Mouse (Mus musculus): ENCODE results near the gene Lrrc2.

The Lrrc2 gene

GRCm38 (mm10) chr9:110951397-110951796 lies at the start of gene Lrrc2:
TSS of gene Lrrc2 (plus strand) at chr9:110951545.
- WGBS = 93% methylated on average over 11 of the region's 11 CpGs

DNA sequence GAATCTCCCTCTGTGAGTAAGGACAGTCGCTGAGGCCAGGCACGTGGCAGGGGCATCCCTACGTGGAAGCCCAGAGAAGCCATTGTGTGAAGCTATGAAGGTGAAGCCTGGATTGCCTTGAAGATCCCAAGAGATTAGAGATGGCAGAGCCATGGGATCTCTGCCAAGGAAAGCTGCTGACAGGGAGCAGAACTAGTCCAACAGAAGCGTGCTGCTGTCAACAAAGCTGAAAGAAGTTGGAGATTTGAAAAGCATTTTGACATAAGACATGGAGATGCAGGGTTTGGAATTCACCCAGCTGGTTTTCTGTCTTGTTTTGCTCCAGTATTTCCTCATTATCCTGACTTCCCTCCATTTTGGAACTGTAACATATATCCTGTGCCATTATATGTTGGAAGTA lies 49.1 kb upstream of the Lrrc2 start:
- WGBS = 76% methylated on average over 4 of the region's 4 CpGs

DNA sequence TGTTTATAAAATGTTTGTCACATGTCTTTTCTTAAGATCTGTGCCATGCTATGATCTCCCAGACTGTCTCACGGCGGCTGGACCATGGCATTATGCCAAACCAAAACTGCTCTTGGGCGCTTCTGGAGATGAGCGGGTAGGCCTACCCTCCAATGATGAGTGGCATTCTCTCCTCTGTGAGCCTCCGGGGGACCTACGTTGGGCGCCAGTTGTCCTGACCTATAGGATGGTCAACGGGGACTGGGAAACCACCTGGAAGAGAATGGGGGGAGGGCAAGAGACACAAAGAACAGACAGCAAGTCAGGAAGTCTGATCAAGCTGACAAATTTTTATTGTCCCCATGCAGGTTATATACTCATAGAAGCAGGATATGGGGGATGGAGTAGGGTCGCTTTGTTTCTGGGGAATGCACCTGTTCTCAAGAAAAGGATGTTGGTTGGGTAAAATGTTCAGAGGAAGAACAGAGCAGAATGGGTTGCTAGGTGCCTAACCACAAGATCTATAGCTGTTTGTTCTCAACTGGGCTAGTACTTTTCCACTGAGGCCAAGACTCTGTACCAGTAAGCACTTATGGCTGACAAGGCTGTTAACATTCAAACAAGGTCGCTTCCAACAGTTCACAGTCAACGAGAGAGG lies 44.0 kb upstream of the Lrrc2 start:
- WGBS = 96% methylated on average over 11 of the region's 11 CpGs

GRCm38 (mm10) chr9:110907838-110908630 lies 43.3 kb upstream of the Lrrc2 start:
- WGBS = 90% methylated on average over 4 of the region's 4 CpGs

DNA sequence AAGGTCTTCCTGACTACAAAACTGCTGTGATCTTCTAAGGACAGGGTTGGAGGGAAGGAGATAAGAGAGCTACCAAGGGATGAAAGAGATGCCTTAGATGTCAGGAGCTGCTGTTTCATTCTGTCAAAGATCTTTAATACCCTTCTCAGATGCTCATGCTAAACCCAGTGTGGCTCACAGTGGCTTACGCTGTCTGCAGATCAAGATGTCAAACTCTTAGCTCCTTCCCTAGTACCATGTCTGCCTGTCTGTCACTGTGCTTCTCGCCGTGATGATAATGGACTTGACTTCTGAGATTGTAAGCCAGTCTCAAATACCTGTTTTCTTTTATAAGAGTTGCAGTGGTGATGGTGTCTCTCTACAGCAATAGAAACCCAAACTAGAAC lies 42.7 kb upstream of the Lrrc2 start:
- WGBS = 98% methylated on average over 3 of the region's 3 CpGs

DNA sequence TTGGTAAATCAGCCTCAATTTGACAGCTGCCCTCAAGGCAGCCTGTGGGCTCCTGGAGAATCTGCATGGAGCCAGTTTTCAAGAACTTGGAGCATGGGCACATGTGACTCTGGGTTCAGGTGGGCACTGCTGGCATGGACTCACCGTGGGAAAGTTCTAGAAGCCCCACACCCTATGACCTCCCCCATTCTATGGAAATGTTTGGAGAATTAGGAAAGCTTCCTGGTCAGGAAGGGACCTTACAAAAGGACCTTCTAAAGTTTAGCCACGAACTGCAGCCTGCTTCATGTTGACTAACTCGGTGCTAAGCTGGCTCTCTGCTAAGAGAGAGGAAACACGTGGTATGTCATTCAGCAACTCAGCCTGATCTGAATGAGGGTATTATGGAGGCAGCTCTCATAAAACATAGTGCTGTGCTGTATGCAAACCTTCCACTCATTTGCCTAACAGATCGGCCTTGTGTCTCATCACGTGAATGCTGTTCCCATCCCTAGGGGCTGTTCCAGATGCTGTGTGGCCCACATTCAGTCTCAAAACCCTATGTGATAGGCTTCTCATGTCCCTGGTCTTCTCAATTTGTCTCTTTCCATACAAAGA lies 41.9 kb upstream of the Lrrc2 start:
- WGBS = 64% methylated on average over 6 of the region's 6 CpGs

- 45% methylated on average over 21 of the region's 21 CpGs for WGBS
Measured at GRCm38 (mm10) chr9:110914631-110915236, 36.6 kb upstream of the Lrrc2 start.

GRCm38 (mm10) chr9:110915466-110915865 lies 35.9 kb upstream of the Lrrc2 start:
- 62% methylated on average over 8 of the region's 8 CpGs for WGBS

DNA sequence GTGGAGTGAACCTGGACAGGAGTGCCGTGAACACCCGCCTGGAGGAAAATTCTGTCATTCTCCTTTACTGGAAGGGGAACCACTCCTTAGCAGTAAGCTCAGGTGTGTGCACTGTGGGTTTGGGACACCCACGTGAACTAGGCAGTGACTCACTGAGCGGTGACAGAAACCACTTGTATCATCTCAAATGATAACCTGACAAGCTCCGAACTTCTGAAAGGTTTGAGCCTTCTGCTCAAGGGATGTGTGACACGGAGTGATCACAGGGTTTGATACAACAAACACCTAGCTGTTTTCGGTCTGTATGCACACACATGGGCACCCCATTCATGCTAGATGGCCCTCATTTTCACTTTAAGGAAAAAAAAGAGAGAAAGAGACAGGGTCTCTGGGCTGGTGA lies 34.6 kb upstream of the Lrrc2 start, which contains the start of gene Fam240a:
TSS of gene Fam240a (minus strand) at position 76 of the 400 bp plus-strand sequence.
- 91% methylated on average over 7 of the region's 7 CpGs for WGBS

DNA sequence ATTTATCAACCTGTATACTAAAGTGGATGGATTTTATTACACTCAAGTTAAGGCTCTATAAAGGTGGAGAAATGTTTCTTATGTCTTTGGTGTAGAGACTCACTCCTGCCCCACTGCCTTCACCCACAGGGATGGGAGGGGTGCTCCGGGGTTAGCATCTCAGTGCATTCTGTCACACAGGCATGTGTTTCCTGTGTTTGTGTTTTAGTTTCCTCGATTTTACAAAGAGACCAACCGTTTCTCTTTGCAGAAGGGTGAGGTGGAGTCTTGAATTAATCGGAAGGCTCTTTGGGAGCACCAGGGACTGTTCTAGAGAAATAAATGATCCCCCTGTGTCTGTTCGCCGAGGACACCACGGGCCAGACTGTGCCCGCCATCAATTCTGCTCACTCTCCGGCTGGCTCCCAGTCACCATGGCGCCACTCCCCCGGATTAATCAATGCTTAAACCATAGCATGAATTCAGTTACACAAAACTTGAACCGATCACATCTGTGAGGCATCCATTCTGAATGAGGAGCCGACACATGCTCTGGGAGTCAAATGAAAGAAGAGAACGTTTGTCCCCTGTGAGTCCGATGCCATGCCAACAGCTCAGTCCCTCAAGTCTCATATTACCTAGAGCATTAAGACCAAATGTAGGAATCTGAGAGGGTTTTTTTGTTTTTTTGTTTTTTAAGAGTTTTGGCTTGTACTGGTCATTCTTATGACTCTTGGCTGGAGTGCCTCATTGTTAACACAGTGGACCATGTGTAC lies 30.5 kb upstream of the Lrrc2 start:
- WGBS = 54% methylated on average over 15 of the region's 15 CpGs

DNA sequence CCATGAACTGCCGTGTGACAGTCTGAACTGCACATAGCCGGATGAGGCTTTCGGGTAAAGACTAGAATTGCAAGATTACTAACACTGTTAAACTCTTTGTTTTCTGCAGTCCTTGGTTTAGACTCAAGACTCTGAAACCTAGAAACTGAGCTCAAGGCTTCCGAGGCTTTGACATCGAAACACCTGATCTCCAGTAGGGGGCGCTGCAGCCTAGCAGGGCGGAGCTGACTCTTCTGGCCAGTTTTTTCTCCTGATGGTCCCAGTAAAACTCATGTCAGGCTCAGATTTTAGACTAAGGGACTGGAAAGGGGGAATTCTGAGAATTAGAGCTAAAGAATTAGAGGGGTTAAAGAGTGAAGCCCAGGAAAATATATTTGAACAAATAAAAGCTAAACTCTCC lies 28.6 kb upstream of the Lrrc2 start:
- WGBS = 18% methylated on average over 7 of the region's 7 CpGs

- WGBS = 48% methylated on average over 6 of the region's 6 CpGs
Measured at GRCm38 (mm10) chr9:110931573-110931972, 19.8 kb upstream of the Lrrc2 start.

DNA sequence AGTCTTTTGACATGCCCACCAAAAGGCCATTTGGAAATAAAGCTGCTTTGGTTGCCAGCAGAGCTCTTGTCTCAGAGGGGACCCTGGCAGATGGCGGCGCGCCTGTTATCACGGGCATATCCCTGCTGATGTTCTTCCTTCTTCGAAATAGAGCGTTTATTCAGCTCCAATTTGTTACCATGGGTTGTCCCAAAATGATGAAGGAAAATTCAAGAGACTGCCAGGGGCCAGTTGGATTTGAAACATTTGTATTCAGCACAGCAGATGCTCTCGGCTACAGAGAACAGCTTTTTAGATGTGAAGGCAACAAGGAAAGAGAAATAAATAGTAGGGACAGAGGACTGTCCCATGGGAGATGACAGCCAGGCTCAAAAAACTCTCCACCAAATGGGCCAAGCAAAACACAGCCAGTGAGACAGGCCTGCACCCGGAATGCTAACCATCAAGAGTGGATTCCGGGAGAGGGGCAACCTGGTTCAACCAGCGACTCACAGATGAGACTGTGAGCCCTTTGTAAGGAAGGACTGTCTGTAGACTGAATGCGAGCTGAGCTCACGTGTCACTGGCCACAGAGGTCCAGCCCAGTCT lies 17.4 kb upstream of the Lrrc2 start:
- 66% methylated on average over 12 of the region's 12 CpGs for WGBS

DNA sequence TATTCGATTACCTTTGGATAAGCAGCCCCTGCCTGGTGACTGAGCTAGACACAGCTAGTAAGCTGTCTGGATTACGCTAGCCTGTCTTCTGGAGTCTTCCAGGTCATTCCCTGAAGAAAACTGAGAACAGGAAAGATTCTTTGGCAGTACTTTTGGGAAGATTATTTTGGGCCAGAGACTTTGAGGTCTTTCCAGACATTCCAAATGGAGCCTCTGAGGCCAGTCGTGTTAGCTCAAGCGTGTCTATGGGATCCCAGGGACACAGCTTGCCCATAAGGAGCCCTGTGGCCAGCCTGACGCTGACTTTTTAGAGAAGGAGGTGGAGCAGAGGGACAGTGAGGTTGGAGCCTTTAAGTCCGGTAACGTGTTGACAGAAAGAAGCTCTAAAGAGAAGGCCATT lies 15.4 kb upstream of the Lrrc2 start:
- 78% methylated on average over 7 of the region's 7 CpGs for WGBS

- 85% methylated on average over 12 of the region's 12 CpGs for WGBS
Measured at GRCm38 (mm10) chr9:110937506-110938490, 13.5 kb upstream of the Lrrc2 start.

DNA sequence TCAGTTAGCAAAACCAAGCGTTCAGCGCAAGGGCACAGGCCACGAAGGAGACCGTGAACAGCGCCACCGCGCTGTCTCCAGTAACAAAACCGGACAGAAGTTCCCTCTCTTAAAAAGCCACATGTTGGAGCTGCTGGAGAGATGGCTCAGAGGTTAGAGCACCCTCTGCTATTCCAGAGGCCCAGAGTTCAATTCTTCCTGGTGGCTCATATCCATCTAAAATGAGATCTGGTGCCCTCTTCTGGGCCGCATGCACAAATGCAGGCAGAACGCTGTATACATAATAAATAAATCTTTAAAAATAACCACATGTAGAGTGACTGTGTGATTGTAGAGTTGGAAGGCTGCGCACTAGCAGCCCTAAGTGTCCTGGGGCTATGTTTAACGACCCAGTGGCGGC lies 7.1 kb upstream of the Lrrc2 start:
- 36% methylated on average over 13 of the region's 13 CpGs for WGBS

DNA sequence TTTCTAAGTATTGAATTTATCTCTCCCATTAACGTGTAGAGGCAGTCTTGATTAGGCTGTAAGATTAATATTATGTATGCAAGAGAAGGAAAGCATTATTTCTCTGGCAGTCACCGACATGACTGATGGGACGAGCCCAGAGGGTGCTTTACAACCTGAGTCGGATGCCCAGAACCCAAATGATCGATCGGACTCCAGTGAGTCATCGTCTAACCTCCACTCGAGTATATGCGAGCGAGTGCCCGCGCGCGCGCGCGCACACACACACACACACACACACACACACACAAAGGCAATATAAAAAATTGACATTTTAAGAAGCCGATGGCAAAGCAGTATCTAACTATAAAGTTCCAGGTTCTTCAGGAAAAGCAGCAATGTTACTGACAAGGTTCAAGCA lies 6.0 kb upstream of the Lrrc2 start:
- WGBS = 45% methylated on average over 18 of the region's 18 CpGs

GRCm38 (mm10) chr9:110945926-110946325 lies 5.4 kb upstream of the Lrrc2 start, which contains the start of gene Tdgf1:
TSS of gene Tdgf1 (minus strand) at chr9:110946158.
- WGBS = 61% methylated on average over 11 of the region's 11 CpGs

DNA sequence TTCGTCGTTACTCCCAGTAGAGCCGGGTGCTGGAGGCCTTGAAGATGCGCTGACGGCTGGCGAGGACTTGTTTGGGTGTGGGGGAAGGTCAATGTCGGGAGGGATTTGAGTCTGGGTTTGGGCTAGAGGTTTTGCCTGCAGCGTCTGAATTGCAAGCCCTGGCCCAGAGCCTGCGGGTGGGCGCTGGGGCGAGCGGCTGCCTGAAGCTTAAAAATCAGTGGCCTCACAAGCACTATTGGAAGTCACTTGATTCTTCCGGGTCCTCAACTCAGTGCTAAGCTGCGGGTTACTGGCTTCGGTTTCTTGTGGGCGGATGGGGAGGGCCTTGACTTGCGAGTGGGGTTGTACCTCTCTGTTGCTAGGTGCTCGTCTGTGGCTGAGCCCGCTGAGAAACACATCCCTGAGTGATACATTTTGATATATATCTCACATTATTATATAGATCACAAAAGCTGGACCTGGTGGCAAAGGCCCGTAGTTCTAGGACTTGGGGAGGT lies 4.7 kb upstream of the Lrrc2 start:
- WGBS = 61% methylated on average over 20 of the region's 20 CpGs

- 69% methylated on average over 6 of the region's 6 CpGs for WGBS
Measured at GRCm38 (mm10) chr9:110947261-110947661, 4.1 kb upstream of the Lrrc2 start.

Measured in cerebral cortex, adult 2 months (tissue).